Mouse (Mus musculus) midbrain, postnatal 0 days (tissue): ENCODE results near the gene Ppp2r2c. TPM values are rescaled to one million over a fixed set of nuclear protein-coding genes. Genes with fewer than 3 reads are reported as not detected.

Source experiments
- ATAC-seq: fragments of 200-750 bp; cut with Nextera tagmentation; 2 replicates; pipeline ENCODE4 v1.8.0; 2017; ENCODE audit warnings: moderate number of reproducible peaks, mild to moderate bottlenecking, moderate TSS enrichment, moderate library complexity; ENCODE audit not compliant: low FRiP score
- DNase-seq: peaks from one replicate; pipeline ENCODE4 v3.0.0-alpha.2; 2015; ENCODE audit warnings: low spot score
- H3K27ac ChIP-seq: fragments of 300-500 bp; sonication (generic); 2 replicates; pipeline ENCODE4 v1.5.1; 2014; ENCODE audit warnings: low read depth, mild to moderate bottlenecking, low read length, mixed read lengths
- H3K27me3 ChIP-seq: fragments of 300-500 bp; sonication (generic); 2 replicates; pipeline ENCODE4 v1.6.1; 2014; ENCODE audit warnings: low read length, control low read depth, mixed read lengths; ENCODE audit not compliant: insufficient read depth
- H3K36me3 ChIP-seq: fragments of 300-500 bp; sonication (generic); 2 replicates; pipeline ENCODE4 v1.6.1; 2014; ENCODE audit warnings: low read length, control low read depth, mixed read lengths; ENCODE audit not compliant: insufficient read depth
- H3K4me1 ChIP-seq: fragments of 300-500 bp; sonication (generic); 2 replicates; pipeline ENCODE4 v1.6.1; 2014; ENCODE audit warnings: mild to moderate bottlenecking, control low read depth, antibody characterized with exemption, low read length, mixed read lengths; ENCODE audit not compliant: insufficient read depth
- H3K4me2 ChIP-seq: fragments of 300-500 bp; sonication (generic); 2 replicates; pipeline ENCODE4 v1.6.1; 2014; ENCODE audit warnings: low read depth, mild to moderate bottlenecking, low read length, mixed read lengths; ENCODE audit not compliant: poor library complexity, severe bottlenecking
- H3K4me3 ChIP-seq: fragments of 300-500 bp; sonication (generic); 2 replicates; pipeline ENCODE4 v1.5.1; 2014; ENCODE audit warnings: low read depth, mild to moderate bottlenecking, low read length, moderate library complexity
- H3K9ac ChIP-seq: fragments of 300-500 bp; sonication (generic); replicated peaks from 2 replicates; pipeline ENCODE4 v1.6.1; 2014; ENCODE audit warnings: mild to moderate bottlenecking, low read length, moderate library complexity, mixed read lengths; ENCODE audit not compliant: poor library complexity, severe bottlenecking
- H3K9me3 ChIP-seq: fragments of 300-500 bp; sonication (generic); 2 replicates; pipeline ENCODE4 v1.6.1; 2016; ENCODE audit warnings: low read length, control low read depth
- CTCF ChIP-seq: IDR thresholded peaks from 2 replicates; pipeline ENCODE4 v1.5.1; 2016; ENCODE audit warnings: antibody characterized with exemption, mild to moderate bottlenecking
- WGBS: fragments of 180-500 bp; shearing (Covaris S2); extraction: QIAGEN DNeasy Blood & Tissue Kit; methylation state at CpG from one replicate; pipeline ENCODE4 v1.1.7; 2014; 5-methylcytosine and 5-hydroxymethylcytosine counted together
- polyA plus RNA-seq: library from polyadenylated mRNA; unstranded; fragments of >200 nt; fragmentation: Nextera tagmentation; extraction: Ambion mirVana; gene quantifications from 2 replicates; pipeline ENCODE4 v1.2.1, GENCODE M21; 2015
- total RNA-seq: library from RNA; depleted of rRNA; stranded (reverse); fragments of >200 nt; gene quantifications from 2 replicates; pipeline ENCODE4 v1.2.3, GENCODE M21; 2014

Gene Ppp2r2c
- total and polyA plus RNA-seq, 2 experiments from 2014 or later, result 91.8 to 231 TPM

DNA sequence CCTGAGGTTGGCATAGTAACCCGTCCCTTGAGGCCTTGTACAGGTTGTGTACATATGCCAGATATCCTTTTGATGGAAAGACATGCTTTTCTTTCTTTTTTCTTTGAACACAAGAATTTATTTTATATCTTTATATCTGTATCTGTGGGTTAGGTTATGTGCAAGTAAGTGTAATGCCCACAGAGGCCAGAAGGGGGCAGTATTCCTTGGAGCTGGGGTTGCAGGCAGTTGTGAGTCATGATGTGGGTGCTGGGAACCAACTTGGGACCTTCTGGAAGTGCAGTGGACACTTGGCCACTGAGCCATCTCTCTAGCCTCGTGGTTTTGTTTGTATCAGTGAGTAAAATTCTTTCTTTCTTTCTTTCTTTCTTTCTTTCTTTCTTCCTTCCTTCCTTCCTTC lies 74.1 kb downstream of the Ppp2r2c start:
- DNase-seq, result no peak
- Histone ChIP-seq H3K27ac (no peak overlapping the region), H3K36me3 (peaks cover 7% of the 10 kb centered on the region), H3K4me2 (no peak overlapping the region), H3K9ac (no peak overlapping the region), H3K27me3 (no peaks in the 10 kb centered on the region), H3K4me3 (no peak overlapping the region), H3K9me3 (no peaks in the 10 kb centered on the region), H3K4me1 (peaks cover 5% of the 10 kb centered on the region; the same call in 1 of the 2 replicates)
- TF ChIP-seq CTCF, result peak; percentile 42
- 87% methylated on average over 2 of the region's 2 CpGs for WGBS
- no peak for ATAC-seq

DNA sequence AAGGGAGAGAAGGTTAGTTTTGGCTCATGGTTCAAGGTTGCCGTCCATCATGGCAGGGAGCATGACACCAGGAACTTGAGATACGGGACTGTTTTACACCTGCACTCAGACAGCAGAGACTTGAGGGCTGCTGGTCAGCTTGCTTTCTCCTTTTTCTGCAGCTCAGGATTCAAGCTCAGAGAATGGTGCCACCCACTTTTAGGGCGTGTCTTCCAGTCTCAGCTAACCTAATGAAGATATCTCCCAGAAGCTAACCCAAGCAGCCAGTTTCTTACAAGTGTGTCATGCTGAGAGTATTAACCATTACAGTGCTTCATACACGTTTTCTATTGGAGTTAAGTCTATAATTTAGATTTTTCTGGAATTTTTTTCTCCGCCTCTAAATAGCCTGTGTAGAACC lies 76.2 kb downstream of the Ppp2r2c start:
- Histone ChIP-seq H3K4me1 (peaks cover 5% of the 10 kb centered on the region; the same call in 1 of the 2 replicates), H3K27me3 (no peaks in the 10 kb centered on the region), H3K9ac (no peak overlapping the region), H3K36me3 (peaks cover 16% of the 10 kb centered on the region), H3K27ac (peak overlapping the region; percentile 81), H3K9me3 (no peaks in the 10 kb centered on the region), H3K4me2 (no peak overlapping the region), H3K4me3 (no peak overlapping the region)
- TF ChIP-seq CTCF, result no peak
- no peak for ATAC-seq
- 66% methylated on average over 5 of the region's 5 CpGs for WGBS
- no peak for DNase-seq

GRCm38 (mm10) chr5:36945102-36945701 lies 76.9 kb downstream of the Ppp2r2c start:
- Histone ChIP-seq H3K27ac (peak overlapping the region; percentile 81), H3K9me3 (no peaks in the 10 kb centered on the region), H3K4me3 (no peak overlapping the region), H3K4me1 (peaks cover 5% of the 10 kb centered on the region; the same call in 1 of the 2 replicates), H3K4me2 (no peak overlapping the region), H3K9ac (no peak overlapping the region), H3K36me3 (peaks cover 21% of the 10 kb centered on the region), H3K27me3 (no peaks in the 10 kb centered on the region)
- ATAC-seq (peak; percentile 72), DNase-seq (peak; percentile 58)
- 29% methylated on average over 8 of the region's 8 CpGs for WGBS
- no peak for TF ChIP-seq CTCF

DNA sequence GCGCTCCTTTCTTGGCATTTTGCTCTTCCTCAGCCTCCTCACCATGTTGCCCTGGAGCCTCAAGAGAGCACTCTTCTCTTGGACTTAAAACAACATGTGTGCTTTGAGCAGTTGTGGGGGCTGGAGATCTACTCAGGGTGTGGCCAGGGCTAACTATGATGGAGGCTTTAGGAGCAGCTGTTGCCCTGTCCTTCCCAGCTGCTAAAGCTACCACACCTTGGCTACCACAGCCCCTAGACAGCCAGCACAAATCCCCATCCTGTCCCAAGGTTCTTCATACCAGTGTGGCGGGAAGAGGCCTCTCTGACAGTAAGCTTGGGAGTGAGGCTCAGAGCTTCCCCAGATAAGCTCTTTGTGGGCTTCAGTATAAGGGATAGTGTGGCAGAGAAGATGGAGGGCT lies 77.4 kb downstream of the Ppp2r2c start:
- no peak for DNase-seq
- no peaks in the 10 kb centered on the region for H3K27me3 ChIP-seq
- peak overlapping the region; percentile 81 for H3K27ac ChIP-seq
- TF ChIP-seq CTCF, result no peak
- 68% methylated on average over 2 of the region's 2 CpGs for WGBS
- H3K36me3 ChIP-seq, result peaks cover 26% of the 10 kb centered on the region
- H3K4me3 ChIP-seq, result no peak overlapping the region
- H3K9ac ChIP-seq, result no peak overlapping the region
- ATAC-seq, result no peak
- no peak overlapping the region for H3K4me2 ChIP-seq
- peaks cover 5% of the 10 kb centered on the region; the same call in 1 of the 2 replicates for H3K4me1 ChIP-seq
- H3K9me3 ChIP-seq, result no peaks in the 10 kb centered on the region

- no peak overlapping the region for H3K4me2 ChIP-seq
- H3K9ac ChIP-seq, result no peak overlapping the region
- peak overlapping the region; percentile 81; the same call in 1 of the 2 replicates for H3K27ac ChIP-seq
- H3K4me3 ChIP-seq, result no peak overlapping the region
- ATAC-seq, result 0 out of 2 replicates have a peak, but pooled peaks have one; percentile 20
- H3K27me3 ChIP-seq, result no peaks in the 10 kb centered on the region
- no peaks in the 10 kb centered on the region for H3K9me3 ChIP-seq
- peaks cover 5% of the 10 kb centered on the region; the same call in 1 of the 2 replicates for H3K4me1 ChIP-seq
- DNase-seq, result peak; percentile 87
- 4% methylated on average over 5 of the region's 5 CpGs for WGBS
- peaks cover 26% of the 10 kb centered on the region for H3K36me3 ChIP-seq
- peak; percentile 99 for TF ChIP-seq CTCF
Measured at GRCm38 (mm10) chr5:36946445-36946844, 78.1 kb downstream of the Ppp2r2c start.

- TF ChIP-seq CTCF, result peak; percentile 95
- Histone ChIP-seq H3K36me3 (peaks cover 39% of the 10 kb centered on the region), H3K4me1 (peaks cover 5% of the 10 kb centered on the region; the same call in 1 of the 2 replicates), H3K4me2 (no peak overlapping the region), H3K4me3 (no peak overlapping the region), H3K27me3 (no peaks in the 10 kb centered on the region), H3K9ac (no peak overlapping the region), H3K9me3 (no peaks in the 10 kb centered on the region), H3K27ac (no peak overlapping the region)
- peak; percentile 82 for DNase-seq
- 12% methylated on average over 3 of the region's 3 CpGs for WGBS
- no peak for ATAC-seq
Measured at GRCm38 (mm10) chr5:36948831-36949230, 80.5 kb downstream of the Ppp2r2c start.
